Comparison of ENCODE assay signal across 12 mouse cellular contexts in genomic region chr3:87949955-87950515, GRCm38 (mm10). TPM values are rescaled to one million over a fixed set of nuclear protein-coding genes. Genes with fewer than 3 reads are reported as not detected.
DNase-seq lines count a peak whose midpoint lies in the region; ATAC-seq and TF ChIP-seq lines count a peak whose summit lies in the region.
"Had no signal": no experiment of that assay in that cellular context is flagged by ENCODE, and none has a peak within 500 bp of the region (broad histone marks: within the 10 kb centered on the region; RNA-seq: fewer than 3 reads in every experiment).

No protein-coding gene starts in this region.

- H3K9me3 ChIP-seq in liver, embryonic 13.5 days (replicated peaks): no peaks in the 10 kb centered on the region
- no peaks in the 10 kb centered on the region for H3K9me3 ChIP-seq in liver, postnatal 0 days (ENCODE audit: low read length)
- no peaks in the 10 kb centered on the region for H3K9me3 ChIP-seq in embryonic facial prominence, embryonic 13.5 days
- no peaks in the 10 kb centered on the region for H3K9me3 ChIP-seq in limb, embryonic 11.5 days (ENCODE audit: control insufficient read depth, low read length)

- no peak for ATAC-seq in liver, embryonic 13.5 days (ENCODE audit: low read depth)
- no peak for ATAC-seq in liver, postnatal 0 days
- 0 out of 2 replicates have a peak, but pooled peaks have one; percentile 11 for ATAC-seq in embryonic facial prominence, embryonic 13.5 days (ENCODE audit: insufficient number of reproducible peaks, insufficient read depth, low FRiP score, low TSS enrichment, low read depth)
- no peak for ATAC-seq in limb, embryonic 11.5 days (ENCODE audit: insufficient number of reproducible peaks, low FRiP score, low TSS enrichment, low read depth)

- H3K4me2 ChIP-seq in liver, embryonic 13.5 days: 0 out of 2 replicates have a peak overlapping the region, but pooled peaks have one; percentile 4
- no peak overlapping the region for H3K4me2 ChIP-seq in liver, postnatal 0 days (ENCODE audit: low read depth, low read length)
- peak overlapping the region; percentile 73 for H3K4me2 ChIP-seq in embryonic facial prominence, embryonic 13.5 days
- peak overlapping the region; percentile 70 for H3K4me2 ChIP-seq in limb, embryonic 11.5 days (ENCODE audit: low read depth, severe bottlenecking)

- peaks cover 100% of the 10 kb centered on the region for H3K27me3 ChIP-seq in liver, embryonic 13.5 days
- peaks cover 80% of the 10 kb centered on the region for H3K27me3 ChIP-seq in liver, postnatal 0 days (ENCODE audit: insufficient read depth, low read length)
- no peaks in the 10 kb centered on the region for H3K27me3 ChIP-seq in embryonic facial prominence, embryonic 13.5 days
- no peaks in the 10 kb centered on the region for H3K27me3 ChIP-seq in limb, embryonic 11.5 days (ENCODE audit: control insufficient read depth, insufficient read depth, low read length)

- TF ChIP-seq CTCF in liver, postnatal 0 days (IDR thresholded peaks at IDR 0.05; ENCODE audit: low read depth): no peak
- TF ChIP-seq CTCF in left cerebral cortex, adult 2 months (IDR thresholded peaks at IDR 0.05): no peak

- H3K4me1 ChIP-seq in liver, embryonic 13.5 days (replicated peaks): peaks cover 38% of the 10 kb centered on the region
- peaks cover 11% of the 10 kb centered on the region for H3K4me1 ChIP-seq in liver, postnatal 0 days (ENCODE audit: insufficient read depth)
- peaks cover 80% of the 10 kb centered on the region for H3K4me1 ChIP-seq in embryonic facial prominence, embryonic 13.5 days
- H3K4me1 ChIP-seq in limb, embryonic 11.5 days (ENCODE audit: control insufficient read depth, insufficient read depth, low read length): peaks cover 45% of the 10 kb centered on the region

- H3K27ac ChIP-seq in liver, embryonic 13.5 days: no peak overlapping the region
- H3K27ac ChIP-seq in liver, postnatal 0 days (ENCODE audit: low read depth): no peak overlapping the region
- peak overlapping the region; percentile 97 for H3K27ac ChIP-seq in embryonic facial prominence, embryonic 13.5 days
- peak overlapping the region; percentile 58; the same call in 1 of the 2 replicates for H3K27ac ChIP-seq in limb, embryonic 11.5 days (replicated peaks; ENCODE audit: low read depth, low read length)
- no peak overlapping the region for H3K27ac ChIP-seq in left cerebral cortex, adult 2 months

- no peak overlapping the region for H3K4me3 ChIP-seq in liver, embryonic 13.5 days (replicated peaks)
- no peak overlapping the region for H3K4me3 ChIP-seq in liver, postnatal 0 days (ENCODE audit: low read depth, low read length)
- peak overlapping the region; percentile 58 for H3K4me3 ChIP-seq in embryonic facial prominence, embryonic 13.5 days
- peak overlapping the region; percentile 73 for H3K4me3 ChIP-seq in limb, embryonic 11.5 days (ENCODE audit: low read depth, low read length)
- no peak overlapping the region for H3K4me3 ChIP-seq in left cerebral cortex, adult 2 months

- intact Hi-C loops in left cerebral cortex, adult 2 months (cut with DNase I): no loop called here

- H3K36me3 ChIP-seq in liver, embryonic 13.5 days: no peaks in the 10 kb centered on the region
- H3K36me3 ChIP-seq in liver, postnatal 0 days (replicated peaks; ENCODE audit: insufficient read depth, low read length): no peaks in the 10 kb centered on the region
- H3K36me3 ChIP-seq in embryonic facial prominence, embryonic 13.5 days: peaks cover 32% of the 10 kb centered on the region
- H3K36me3 ChIP-seq in limb, embryonic 11.5 days (ENCODE audit: control insufficient read depth, insufficient read depth, low read length): 0 out of 2 replicates have a peak, but pooled peaks cover 5% of the 10 kb centered on the region

- DNase-seq in liver, embryonic 13.5 days: no peak
- no peak for DNase-seq in liver, postnatal 0 days
- DNase-seq in limb, embryonic 11.5 days (ENCODE audit: low spot score): peak; percentile 67
- peak; percentile 41 for DNase-seq in retina, embryonic 14.5 days (ENCODE audit: low spot score)
- no peak for DNase-seq in layer of hippocampus, postnatal 10 days (ENCODE audit: low spot score in 2 of 2)
- no peak for DNase-seq in cerebellum, postnatal 25 days
- DNase-seq in left cerebral cortex, adult 2 months (ENCODE audit: extremely low spot score in 1 of 2, low spot score in 2 of 2): no peak
- DNase-seq: adrenal gland, postnatal 36 days; lung, postnatal 10 days had no signal

- no peak overlapping the region for H3K9ac ChIP-seq in liver, embryonic 13.5 days
- no peak overlapping the region for H3K9ac ChIP-seq in liver, postnatal 0 days (replicated peaks)
- peak overlapping the region; percentile 78 for H3K9ac ChIP-seq in embryonic facial prominence, embryonic 13.5 days
- H3K9ac ChIP-seq in limb, embryonic 11.5 days (ENCODE audit: low read length): peak overlapping the region; percentile 77

- 9% methylated on average over 13 of the region's 13 CpGs for WGBS in liver, embryonic 13.5 days (ENCODE audit: insufficient replicate concordance)
- 12% methylated on average over 13 of the region's 13 CpGs for WGBS in liver, postnatal 0 days (ENCODE audit: insufficient replicate concordance)
- WGBS in embryonic facial prominence, embryonic 13.5 days: 2% methylated on average over 13 of the region's 13 CpGs
- 2% methylated on average over 13 of the region's 13 CpGs for WGBS in limb, embryonic 11.5 days

- TF ChIP-seq EP300 in liver, postnatal 0 days (IDR thresholded peaks at IDR 0.05; ENCODE audit: low read depth): no peak

RNA-seq across cellular contexts. Expression of gene Crabp2, which starts 1.6 kb away (rescaled TPM):
- 2.2 and 2.3 TPM in 2 replicates for polyA plus RNA-seq in liver, embryonic 13.5 days (2015; fragmentation: Nextera tagmentation; extraction: Ambion mirVana)
- polyA plus RNA-seq in liver, postnatal 0 days (2015; fragmentation: Nextera tagmentation; extraction: Ambion mirVana): not detected in 2 replicates
- 345 and 370 TPM in 2 replicates for polyA plus RNA-seq in embryonic facial prominence, embryonic 13.5 days (2015; fragmentation: Nextera tagmentation; extraction: Ambion mirVana)
- polyA plus RNA-seq in limb, embryonic 11.5 days (2014; fragmentation: Nextera tagmentation; extraction: Ambion mirVana): 796 and 836 TPM in 2 replicates
- 1 to 10 TPM; 2.0 to 6.4 TPM for total RNA-seq in layer of hippocampus, postnatal 10 days (2021)
- 1 to 10 TPM; 4.5 to 8.2 TPM for total RNA-seq in left cerebral cortex, adult 2 months (2021)
- total RNA-seq: heart, adult 8-10 months had no signal

RNA-seq across cellular contexts. Expression of gene Rrnad1, which starts 19.5 kb away (rescaled TPM):
- 6.1 and 6.6 TPM in 2 replicates for polyA plus RNA-seq in liver, embryonic 13.5 days (2015; fragmentation: Nextera tagmentation; extraction: Ambion mirVana)
- polyA plus RNA-seq in liver, postnatal 0 days (2015; fragmentation: Nextera tagmentation; extraction: Ambion mirVana): 4.3 TPM in 2 replicates
- 21.1 and 25.2 TPM in 2 replicates for polyA plus RNA-seq in embryonic facial prominence, embryonic 13.5 days (2015; fragmentation: Nextera tagmentation; extraction: Ambion mirVana)
- polyA plus RNA-seq in limb, embryonic 11.5 days (2014; fragmentation: Nextera tagmentation; extraction: Ambion mirVana): 17.2 and 19.5 TPM in 2 replicates
- 10 to 100 TPM; 18.1 to 26.4 TPM for total RNA-seq in layer of hippocampus, postnatal 10 days (2021)
- 10 to 100 TPM; 22.9 to 24.7 TPM for total RNA-seq in left cerebral cortex, adult 2 months (2021)

RNA-seq across cellular contexts. Expression of gene Isg20l2, which starts 19.9 kb away (rescaled TPM):
- 31.1 and 38.3 TPM in 2 replicates for polyA plus RNA-seq in liver, embryonic 13.5 days (2015; fragmentation: Nextera tagmentation; extraction: Ambion mirVana)
- 12.3 and 13.2 TPM in 2 replicates for polyA plus RNA-seq in liver, postnatal 0 days (2015; fragmentation: Nextera tagmentation; extraction: Ambion mirVana)
- 69.0 and 74.3 TPM in 2 replicates for polyA plus RNA-seq in embryonic facial prominence, embryonic 13.5 days (2015; fragmentation: Nextera tagmentation; extraction: Ambion mirVana)
- polyA plus RNA-seq in limb, embryonic 11.5 days (2014; fragmentation: Nextera tagmentation; extraction: Ambion mirVana): 51.7 and 67.0 TPM in 2 replicates
- 10 to 100 TPM; 17.1 to 19.0 TPM for total RNA-seq in layer of hippocampus, postnatal 10 days (2021)
- total RNA-seq in left cerebral cortex, adult 2 months (2021): 10 to 100 TPM; 15.1 to 15.6 TPM

RNA-seq across cellular contexts. Expression of gene Nes, which starts 20.8 kb away (rescaled TPM):
- polyA plus RNA-seq in liver, embryonic 13.5 days (2015; fragmentation: Nextera tagmentation; extraction: Ambion mirVana): 2.6 and 2.8 TPM in 2 replicates
- 0.83 and 0.95 TPM in 2 replicates for polyA plus RNA-seq in liver, postnatal 0 days (2015; fragmentation: Nextera tagmentation; extraction: Ambion mirVana)
- 13.8 and 17.7 TPM in 2 replicates for polyA plus RNA-seq in embryonic facial prominence, embryonic 13.5 days (2015; fragmentation: Nextera tagmentation; extraction: Ambion mirVana)
- polyA plus RNA-seq in limb, embryonic 11.5 days (2014; fragmentation: Nextera tagmentation; extraction: Ambion mirVana): 7.9 and 8.8 TPM in 2 replicates
- 10 to 100 TPM; 14.7 to 18.5 TPM for total RNA-seq in layer of hippocampus, postnatal 10 days (2021)
- total RNA-seq in left cerebral cortex, adult 2 months (2021): 1 to 10 TPM; 5.7 to 6.2 TPM
- total RNA-seq: MEL had no signal

RNA-seq across cellular contexts. Expression of gene Mrpl24, which starts 30.7 kb away (rescaled TPM):
- 48.7 and 56.5 TPM in 2 replicates for polyA plus RNA-seq in liver, embryonic 13.5 days (2015; fragmentation: Nextera tagmentation; extraction: Ambion mirVana)
- 50.3 and 54.1 TPM in 2 replicates for polyA plus RNA-seq in liver, postnatal 0 days (2015; fragmentation: Nextera tagmentation; extraction: Ambion mirVana)
- polyA plus RNA-seq in embryonic facial prominence, embryonic 13.5 days (2015; fragmentation: Nextera tagmentation; extraction: Ambion mirVana): 80.1 and 84.0 TPM in 2 replicates
- polyA plus RNA-seq in limb, embryonic 11.5 days (2014; fragmentation: Nextera tagmentation; extraction: Ambion mirVana): 76.2 and 76.8 TPM in 2 replicates
- 10 to 100 TPM; 49.4 to 55.6 TPM for total RNA-seq in layer of hippocampus, postnatal 10 days (2021)
- total RNA-seq in left cerebral cortex, adult 2 months (2021): 10 to 100 TPM; 52.6 to 55.1 TPM

Comparison
In these comparisons a context has a peak if more than half of its experiments do, and no peak if none do; other contexts are left out.
1. DNase-seq: peak in limb, embryonic 11.5 days (single experiment) and retina, embryonic 14.5 days (single experiment); none in liver, embryonic 13.5 days (single experiment), liver, postnatal 0 days (single experiment), layer of hippocampus, postnatal 10 days (0 of 2), cerebellum, postnatal 25 days (0 of 2) and left cerebral cortex, adult 2 months (0 of 2).
2. H3K27ac ChIP-seq: peak in embryonic facial prominence, embryonic 13.5 days (single experiment) and limb, embryonic 11.5 days (single experiment); none in liver, embryonic 13.5 days (single experiment), liver, postnatal 0 days (single experiment) and left cerebral cortex, adult 2 months (single experiment).
3. H3K4me3 ChIP-seq: peak in embryonic facial prominence, embryonic 13.5 days (single experiment) and limb, embryonic 11.5 days (single experiment); none in liver, embryonic 13.5 days (single experiment), liver, postnatal 0 days (single experiment) and left cerebral cortex, adult 2 months (single experiment).
4. H3K9ac ChIP-seq: peak in embryonic facial prominence, embryonic 13.5 days (single experiment) and limb, embryonic 11.5 days (single experiment); none in liver, embryonic 13.5 days (single experiment) and liver, postnatal 0 days (single experiment).
5. RNA of gene Crabp2, which starts 1.6 kb away (polyA plus RNA-seq): 796 to 836 TPM in limb, embryonic 11.5 days and 345 to 370 TPM in embryonic facial prominence, embryonic 13.5 days; 2.2 to 2.3 TPM in liver, embryonic 13.5 days and not detected in liver, postnatal 0 days; every median in the first group is over 100 times any median in the second.